Mouse (Mus musculus): ENCODE results near the gene Hmg20b.
A peak's percentile ranks its signal among the peaks of the same experiment; 100 is the strongest.

The Hmg20b gene

DNA sequence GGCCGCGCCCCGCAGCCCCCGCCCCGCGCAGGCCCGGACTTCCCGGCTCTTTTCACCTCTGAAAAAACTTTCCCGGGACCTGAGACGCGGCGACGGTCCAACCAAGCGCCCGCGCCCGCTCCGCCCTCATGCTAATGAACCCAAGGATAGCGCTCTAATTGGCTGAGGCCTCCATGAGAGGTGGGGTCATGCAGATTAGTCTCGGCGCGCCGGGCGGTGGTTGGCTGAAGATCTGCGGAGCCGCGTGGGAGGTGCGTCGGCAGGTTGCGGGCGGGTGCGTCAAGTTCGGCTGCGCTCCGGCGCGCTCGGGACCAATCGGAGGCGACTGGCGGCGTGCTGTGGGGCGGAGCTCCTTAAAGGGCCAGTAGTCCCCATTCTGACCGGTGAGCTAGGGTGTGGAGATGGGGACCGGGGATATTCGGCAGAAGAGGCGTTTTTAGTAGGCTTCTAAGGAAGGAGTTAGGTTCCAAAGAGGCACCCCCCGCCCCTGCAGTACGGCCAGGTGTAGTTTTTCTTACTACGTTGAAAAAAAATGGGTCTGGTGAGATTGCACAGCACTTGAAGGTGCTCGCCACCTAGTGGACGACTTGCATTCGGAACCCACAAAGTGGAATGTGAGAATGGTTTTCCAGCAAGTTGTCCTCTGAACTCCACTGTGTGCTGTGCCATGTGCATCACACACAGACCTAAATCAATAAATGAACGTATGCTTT lies at the start of gene Hmg20b:
Gene Hmg20b (minus strand): TSS at position 130 of the 713 bp plus-strand sequence.
- DNase-seq, result peak; percentile 97 to 99

DNA sequence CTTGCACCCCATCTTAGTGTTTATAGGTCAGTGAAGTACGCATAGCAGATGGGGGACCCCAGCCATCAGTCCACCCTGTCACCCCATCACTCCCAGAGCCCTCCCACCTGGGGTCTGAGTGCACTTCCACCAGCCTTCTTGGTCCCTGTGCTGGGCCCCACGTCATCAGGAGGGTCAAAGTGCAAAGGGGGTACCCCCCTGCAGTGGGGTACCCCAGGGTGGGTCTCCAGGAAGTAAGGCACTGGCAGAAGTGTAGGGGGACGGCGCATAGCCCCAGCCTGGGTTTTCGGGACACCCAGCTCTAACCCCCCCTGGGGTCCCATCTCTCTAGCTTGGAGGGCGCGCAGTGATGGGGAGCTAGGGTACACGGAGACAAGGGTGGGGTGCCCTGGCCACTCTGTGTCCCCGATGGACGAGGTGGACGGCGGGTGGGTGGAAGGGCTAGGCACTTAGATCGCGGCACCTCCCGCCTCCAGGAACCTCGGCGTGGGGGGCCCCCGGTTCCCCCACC lies 49.6 kb upstream of the Hmg20b start:
- no peak for DNase-seq

- no peak for DNase-seq
These were observed 49.0 kb upstream of the Hmg20b start for GRCm38 (mm10) chr10:81399296-81399695.

DNA sequence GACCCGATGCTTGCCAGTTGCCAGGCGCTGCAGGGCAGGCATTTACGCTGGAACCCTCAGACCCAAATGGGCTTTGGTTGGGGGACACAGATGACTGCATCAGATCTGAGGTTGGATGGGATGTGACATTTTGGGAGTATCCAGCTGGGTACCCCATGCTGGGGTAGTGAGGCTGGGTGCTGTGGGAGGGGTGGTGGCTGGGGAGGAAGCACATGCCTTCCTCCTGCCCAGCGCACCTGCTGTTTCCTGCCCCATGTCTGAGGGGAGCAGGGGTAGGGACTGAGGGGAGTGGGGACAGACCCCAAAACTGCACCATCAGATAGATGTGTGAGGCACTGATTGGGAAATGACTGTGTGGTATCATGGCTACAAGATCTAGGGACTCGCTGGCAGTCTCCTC lies 46.5 kb upstream of the Hmg20b start:
- no peak for DNase-seq

DNA sequence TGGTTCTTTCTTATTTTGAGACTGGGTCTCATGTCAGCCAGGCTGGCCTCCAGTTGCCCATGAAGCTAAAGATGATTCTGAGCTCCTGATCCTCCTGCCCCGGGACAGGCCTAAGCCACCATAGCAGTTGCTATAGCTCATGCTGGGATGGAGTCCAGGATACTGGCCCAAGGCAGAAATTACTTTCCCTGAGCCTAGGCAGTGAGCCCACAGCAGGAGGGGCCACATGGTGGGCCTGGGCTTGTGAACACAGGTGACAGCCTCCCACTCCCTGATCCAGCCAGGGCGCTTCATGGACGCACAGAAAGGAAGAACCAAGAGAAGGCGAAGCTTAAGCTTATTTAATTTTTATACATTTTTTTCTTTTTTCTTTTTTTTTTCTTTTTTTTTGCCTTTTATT lies 45.6 kb upstream of the Hmg20b start:
- DNase-seq, result no peak

GRCm38 (mm10) chr10:81395127-81395526 lies 44.8 kb upstream of the Hmg20b start:
- peak; percentile 51 to 81 for DNase-seq

DNA sequence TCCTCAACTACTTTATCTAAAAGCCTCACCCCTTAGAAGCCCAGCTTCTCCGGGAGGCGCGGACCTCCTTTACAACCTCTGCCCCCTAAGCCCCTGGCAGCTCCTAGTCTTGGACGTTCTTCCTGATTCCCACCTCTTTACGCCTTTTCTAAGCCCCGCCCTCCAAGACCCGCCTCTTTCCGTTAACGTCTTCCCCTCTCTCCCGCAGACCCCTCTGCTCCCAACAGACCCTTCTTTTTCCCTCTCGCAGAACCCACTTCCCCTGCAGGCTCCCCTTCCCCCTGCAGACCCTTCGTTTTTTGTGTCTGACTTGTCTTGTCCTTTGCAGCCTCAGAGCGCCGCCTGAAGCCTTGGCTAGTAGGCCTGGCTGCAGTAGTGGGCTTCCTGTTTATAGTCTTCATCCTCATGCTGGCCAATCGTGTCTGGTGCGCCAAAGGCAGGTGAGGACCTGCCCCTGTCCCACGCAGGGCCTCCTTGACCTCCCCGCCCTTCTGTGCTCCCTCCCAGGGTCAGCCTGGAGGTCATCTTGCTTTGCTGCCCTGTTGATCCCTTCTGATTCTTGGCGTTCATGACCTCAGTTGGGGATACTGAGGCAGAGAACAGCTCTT lies 43.3 kb upstream of the Hmg20b start:
- peak in 1 of 2 experiments; percentile 47 for DNase-seq

DNA sequence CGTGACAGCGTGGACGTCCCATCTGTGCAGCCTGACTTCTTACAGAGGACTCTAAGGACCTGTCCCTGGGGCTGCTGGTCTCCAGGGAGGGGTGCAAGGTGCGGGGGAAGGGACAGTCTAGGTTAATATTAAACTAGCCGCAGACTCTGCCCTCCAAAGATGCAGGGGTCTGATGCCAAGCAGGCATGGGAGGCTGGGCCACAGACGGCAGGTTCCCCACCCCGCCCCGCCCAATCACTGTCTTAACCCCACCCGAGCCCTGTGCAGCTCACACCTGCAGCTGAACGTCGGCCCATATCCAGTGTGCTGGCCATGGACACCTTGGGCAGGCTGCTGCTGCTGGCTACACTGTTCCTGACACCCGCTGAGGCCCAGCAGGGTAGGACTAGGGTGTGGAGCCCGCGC lies 42.5 kb upstream of the Hmg20b start, which contains the start of gene Smim24:
Gene Smim24 (plus strand): TSS at position 271 of the 405 bp plus-strand sequence.
- DNase-seq, result no peak

GRCm38 (mm10) chr10:81392270-81392669 lies 42.0 kb upstream of the Hmg20b start:
- no peak for DNase-seq

DNA sequence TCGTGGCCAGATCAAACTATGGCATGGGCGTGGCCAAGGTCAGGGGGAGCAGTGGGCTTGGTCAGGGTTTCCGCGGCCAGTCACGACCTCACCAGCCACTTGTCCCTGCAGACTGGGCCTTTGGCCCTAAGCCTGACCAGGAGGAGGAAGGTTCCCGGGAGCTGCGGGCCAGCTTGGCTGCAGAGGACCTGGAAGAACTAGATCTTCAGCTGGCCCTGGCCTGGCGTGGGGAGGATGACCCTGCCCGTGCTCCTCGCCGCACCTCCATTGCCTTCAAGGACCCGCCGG lies 40.3 kb upstream of the Hmg20b start:
- DNase-seq, result no peak

- DNase-seq, result peak; percentile 56 to 74
These were observed 39.8 kb upstream of the Hmg20b start for GRCm38 (mm10) chr10:81389801-81390677.

GRCm38 (mm10) chr10:81389373-81389772 lies 39.1 kb upstream of the Hmg20b start:
- DNase-seq, result no peak

DNA sequence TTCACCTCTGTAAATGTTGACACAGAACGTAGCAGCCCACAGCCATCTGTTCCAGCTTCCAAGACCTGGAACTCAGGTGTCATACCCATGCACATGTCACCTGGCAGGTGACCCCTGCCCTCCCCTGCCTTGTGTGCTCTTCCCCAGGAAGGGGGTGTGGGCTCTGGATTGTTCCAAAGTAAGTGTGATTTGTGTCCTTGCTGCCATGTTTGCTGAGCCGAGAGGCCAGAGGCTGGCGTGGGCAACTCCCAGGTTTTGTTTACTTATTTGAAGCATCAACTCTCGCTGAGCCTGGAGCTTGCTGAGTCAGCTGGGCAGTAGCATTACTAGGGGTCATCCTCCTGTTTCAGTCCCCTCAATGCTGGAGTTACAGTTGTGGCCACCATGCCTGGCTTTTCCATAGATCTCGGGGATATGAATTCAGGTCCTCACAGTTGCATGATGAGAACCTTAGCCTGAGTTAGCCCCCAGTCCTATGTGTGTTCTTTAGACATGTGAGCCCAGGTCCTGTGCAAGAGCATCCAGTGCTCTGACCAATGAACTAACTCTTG lies 38.3 kb upstream of the Hmg20b start, which contains the start of gene Gm48552:
Gene Gm48552 (plus strand): TSS at position 501 of the 551 bp plus-strand sequence.
- DNase-seq, result no peak

- DNase-seq, result no peak
These were observed 37.4 kb upstream of the Hmg20b start for GRCm38 (mm10) chr10:81387716-81388115.

- DNase-seq, result no peak
These were observed 35.5 kb upstream of the Hmg20b start for GRCm38 (mm10) chr10:81385603-81386306.

GRCm38 (mm10) chr10:81384605-81384982 lies 34.3 kb upstream of the Hmg20b start:
- no peak for DNase-seq

GRCm38 (mm10) chr10:81383802-81384604 lies 33.7 kb upstream of the Hmg20b start, which contains the start of the genes Dohh and Gm48551:
Dohh (plus strand) TSS chr10:81384428.
Gm48551 (plus strand) TSS chr10:81384466.
- DNase-seq, result peak; percentile 94 to 99

DNA sequence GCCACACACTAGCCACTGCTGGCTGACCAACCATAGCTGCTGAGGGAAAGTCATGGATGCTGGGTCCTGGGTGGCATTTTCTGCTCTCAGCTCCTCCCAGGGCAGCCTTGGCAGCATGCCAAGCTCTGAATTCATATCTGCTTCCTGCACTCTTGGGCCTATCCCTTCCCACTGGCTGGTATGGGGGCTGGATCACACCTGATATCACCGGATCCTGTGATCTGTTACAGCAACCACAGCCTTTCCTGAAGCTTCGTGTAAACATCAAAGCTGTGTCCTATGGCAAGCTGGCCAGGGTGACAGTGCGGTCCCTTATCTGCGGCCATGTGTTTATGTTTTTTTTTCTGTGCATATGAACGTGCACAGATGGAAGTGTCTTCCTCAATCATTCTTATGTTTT lies 31.8 kb upstream of the Hmg20b start:
- no peak for DNase-seq

DNA sequence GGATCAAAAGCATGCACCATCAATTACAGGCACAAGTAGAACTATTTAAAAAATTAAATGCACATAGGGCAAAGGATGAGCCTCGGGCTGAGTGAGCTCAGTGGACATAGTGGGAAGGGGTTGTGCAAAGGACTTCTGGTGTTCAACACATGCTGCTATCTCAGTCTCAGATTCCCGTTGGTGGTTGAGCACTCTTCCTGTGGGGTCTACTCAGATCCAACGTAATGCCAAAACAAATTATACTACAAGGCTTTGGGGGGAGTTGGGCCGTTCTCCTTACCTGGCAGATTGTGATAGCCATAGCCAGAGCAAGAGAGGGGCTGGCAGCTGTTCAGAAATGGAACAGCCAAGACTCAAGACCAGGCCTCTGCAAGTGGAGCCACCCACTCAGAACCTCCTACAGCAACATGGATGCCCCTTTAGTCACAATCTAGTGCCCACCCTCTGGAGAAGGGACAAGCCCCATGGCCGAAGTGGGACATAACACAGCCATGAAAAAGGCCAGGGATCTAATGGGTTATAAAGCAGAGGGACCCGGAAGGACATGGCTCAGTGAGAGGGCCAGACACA lies 29.6 kb upstream of the Hmg20b start:
- DNase-seq, result no peak

GRCm38 (mm10) chr10:81379183-81379553 lies 28.9 kb upstream of the Hmg20b start:
- DNase-seq, result no peak

DNA sequence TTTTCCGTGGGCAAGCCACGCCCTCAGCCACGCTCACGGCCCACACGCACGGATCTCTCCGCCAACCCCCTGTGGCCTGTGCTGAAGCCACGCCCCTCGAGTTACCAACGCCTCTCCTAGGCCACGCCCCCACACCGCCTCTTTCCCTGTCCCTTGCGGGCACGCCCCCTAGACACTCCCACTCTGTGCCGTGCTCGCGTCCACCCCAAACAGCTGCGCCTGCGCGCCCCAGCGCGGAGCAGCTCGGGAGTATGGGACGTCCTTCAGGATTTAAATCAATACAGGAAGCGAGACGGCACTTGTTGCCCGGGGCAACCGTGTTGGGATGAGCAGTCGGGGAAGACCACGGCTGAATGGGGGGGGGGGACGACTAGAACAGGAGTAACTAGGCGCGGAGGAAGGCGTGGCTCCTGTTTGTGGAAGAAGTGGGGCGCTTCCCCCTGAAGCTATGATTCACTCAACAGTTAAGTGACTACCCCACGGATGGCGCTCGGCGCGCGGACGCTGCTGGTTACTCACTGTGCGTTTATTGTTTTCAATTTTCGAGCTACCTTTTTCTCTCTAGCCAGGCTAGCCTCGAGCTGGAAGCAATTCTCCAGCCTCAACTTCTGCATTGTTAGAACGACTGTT lies 28.4 kb upstream of the Hmg20b start:
- DNase-seq, result peak; percentile 100

Measured in spleen, adult 18-20 months (tissue).